Mouse (Mus musculus) c-Kit-positive CD71-positive TER-119-negative erythroid progenitor cells, embryonic 14.5 days (primary cell): ENCODE measurements at regions not wholly inside any gene's neighbourhood (a gene's known extent, or its start where the extent isn't known, plus 50 kb on each side); places are given as distances from the start of the nearest gene placed in this dataset.
"Not testable (repeated sequence)": the region's sequence is repeated elsewhere in the genome, so short reads cannot be mapped to it uniquely, and the experiment has no call there.

Source experiments
- DNase-seq: peaks from one replicate; pipeline ENCODE4 v3.0.0-alpha.2; 2013; ENCODE audit warnings: low read depth

DNA sequence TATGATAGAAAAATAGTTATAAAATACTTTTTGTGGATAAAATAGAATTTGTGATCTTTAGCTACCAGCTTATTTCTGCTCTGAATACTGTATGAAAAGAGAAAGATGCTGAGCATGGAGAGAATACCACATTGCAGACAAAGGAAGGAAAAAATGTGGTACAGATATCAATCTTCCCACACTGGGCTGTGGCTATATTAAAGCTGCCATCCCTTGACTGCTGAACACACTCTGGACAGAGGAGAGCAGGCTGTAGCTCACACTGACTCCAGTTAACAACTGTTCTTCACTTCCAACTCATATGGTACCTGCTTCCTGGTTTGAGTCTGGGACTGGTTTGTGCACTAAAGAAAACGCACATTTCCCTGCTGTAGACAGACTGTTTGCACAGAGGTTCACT, 76.7 kb upstream of the Try4 start:
- DNase-seq = no peak

- DNase-seq = no peak
Measured at GRCm38 (mm10) chr6:41218415-41218814, 83.7 kb upstream of the Try4 start.

GRCm38 (mm10) chr6:41215857-41216256, 86.2 kb upstream of the Try4 start:
- no peak for DNase-seq

- DNase-seq = no peak
Measured at GRCm38 (mm10) chr6:41205864-41206263, 96.2 kb upstream of the Try4 start.

DNA sequence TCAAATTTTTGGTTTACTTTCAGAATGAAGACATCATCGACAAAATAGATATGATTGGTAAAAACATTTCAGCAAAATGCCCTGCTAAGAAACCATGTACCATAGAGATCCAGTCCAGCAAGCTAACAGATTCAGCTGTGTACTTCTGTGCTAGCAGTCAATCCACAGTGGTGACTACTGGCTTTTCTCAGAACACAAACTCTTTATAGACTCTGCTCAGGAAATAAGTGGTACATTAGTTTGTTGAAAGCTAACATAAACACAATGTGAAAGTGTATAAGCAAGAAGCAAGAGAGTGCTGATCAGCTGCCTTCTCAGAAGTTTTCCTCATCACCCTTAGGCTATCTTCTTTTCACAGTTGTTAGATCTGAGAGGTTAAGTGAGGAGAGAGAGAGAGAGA, 99.2 kb upstream of the Try4 start:
- no peak for DNase-seq

- DNase-seq = no peak
Measured at GRCm38 (mm10) chr6:41202302-41202701, 99.8 kb upstream of the Try4 start.

DNA sequence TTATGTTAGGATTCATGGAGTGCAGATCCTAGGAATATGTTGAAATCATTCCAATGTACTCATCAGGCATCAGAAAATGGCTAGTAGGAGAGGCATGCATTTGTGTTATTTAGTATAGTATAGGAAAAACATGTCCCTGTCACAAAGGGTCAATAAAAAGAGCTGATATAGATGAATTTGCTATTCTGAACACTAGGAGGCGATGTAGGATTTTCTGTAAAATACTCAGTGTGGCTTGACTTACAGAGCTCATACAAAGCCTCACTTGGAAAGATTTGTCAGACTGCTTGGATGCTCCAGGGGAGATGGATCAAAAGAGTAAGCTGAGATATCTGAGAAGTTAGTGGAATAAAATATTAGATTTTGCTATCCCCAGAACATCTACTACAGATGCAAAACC, 107.6 kb upstream of the Try4 start:
- no peak for DNase-seq

GRCm38 (mm10) chr6:41191734-41192326, 110.2 kb upstream of the Try4 start:
- no peak for DNase-seq

GRCm38 (mm10) chr6:41188910-41189309, 113.2 kb upstream of the Try4 start:
- DNase-seq = no peak

DNA sequence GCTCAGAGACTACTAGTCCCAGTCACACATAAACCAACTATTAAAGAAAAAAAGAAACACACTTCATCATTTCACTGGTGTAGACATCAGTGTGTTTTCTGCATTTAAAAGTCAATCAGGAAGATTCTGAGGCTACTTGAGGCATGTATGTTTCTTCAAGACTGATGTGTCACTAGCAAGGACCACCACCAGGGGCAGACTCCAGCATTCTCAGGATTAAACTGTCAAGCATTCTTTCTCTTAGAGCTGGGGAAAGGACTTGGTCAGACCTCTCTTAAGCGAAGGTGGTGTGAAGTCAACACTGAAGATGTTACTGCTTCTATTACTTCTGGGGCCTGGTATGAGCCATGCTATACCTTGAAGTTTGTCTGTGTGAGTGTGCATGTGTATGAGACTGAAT, 114.1 kb upstream of the Try4 start:
- no peak for DNase-seq

DNA sequence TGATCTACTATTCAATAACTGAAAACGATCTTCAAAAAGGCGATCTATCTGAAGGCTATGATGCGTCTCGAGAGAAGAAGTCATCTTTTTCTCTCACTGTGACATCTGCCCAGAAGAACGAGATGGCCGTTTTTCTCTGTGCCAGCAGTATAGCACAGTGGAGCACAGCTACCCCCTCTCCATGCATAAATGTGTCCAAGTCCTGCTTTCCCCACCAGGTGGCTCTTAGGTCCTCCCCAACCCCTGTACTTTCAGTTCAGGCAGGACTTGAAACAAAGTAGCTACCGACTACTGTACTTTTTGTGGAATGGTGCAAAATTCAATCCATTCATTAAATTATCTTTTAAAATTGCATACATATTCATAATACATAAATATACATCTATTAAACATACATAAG, 123.2 kb upstream of the Try4 start:
- no peak for DNase-seq

DNA sequence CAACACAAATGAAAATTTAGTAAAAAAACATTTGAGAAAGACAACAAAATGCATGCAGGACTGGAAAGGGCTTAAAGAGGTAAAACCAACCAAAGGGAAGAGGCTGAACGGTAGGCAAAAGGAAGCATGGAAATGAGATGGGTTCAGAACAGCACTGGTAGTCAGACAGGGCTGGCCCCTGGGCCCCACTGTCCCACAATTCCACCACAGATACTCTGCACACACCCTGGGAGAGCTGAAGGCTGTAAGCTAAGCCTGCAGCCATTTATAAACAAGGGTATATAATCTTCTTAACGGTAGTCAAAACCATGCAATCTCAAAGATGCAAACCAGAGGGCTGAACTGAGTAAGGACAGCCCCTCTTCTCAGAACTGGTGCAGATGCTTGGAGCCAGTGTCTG, 124.0 kb upstream of the Try4 start:
- no peak for DNase-seq

GRCm38 (mm10) chr6:41177152-41177551, 124.9 kb upstream of the Try4 start:
- peak; percentile 54 for DNase-seq

- no peak for DNase-seq
Measured at GRCm38 (mm10) chr6:41176034-41176433, 126.0 kb upstream of the Try4 start.

- no peak for DNase-seq
Measured at GRCm38 (mm10) chr6:41163491-41163890, 128.2 kb upstream of the 2210010C04Rik start.

DNA sequence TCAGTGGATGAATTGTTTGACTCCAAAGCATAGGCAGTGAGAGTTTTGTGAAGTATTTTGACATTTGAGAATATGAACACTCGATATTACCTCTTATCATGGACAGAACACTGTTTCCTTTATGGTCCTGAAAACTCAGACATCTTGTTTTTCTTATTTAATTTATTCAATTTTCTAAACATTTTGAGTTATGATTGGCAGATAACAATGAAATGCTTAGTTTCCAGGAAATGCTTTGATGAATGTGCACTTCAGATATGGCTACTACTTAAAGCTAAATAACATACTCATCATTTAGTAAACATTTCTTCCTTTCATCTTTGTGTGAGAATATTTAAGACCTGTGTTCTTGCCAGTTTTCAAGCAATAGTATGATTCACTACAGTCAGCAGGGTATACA, 126.4 kb upstream of the 2210010C04Rik start:
- DNase-seq = no peak

GRCm38 (mm10) chr6:41152101-41152500, 116.8 kb upstream of the 2210010C04Rik start:
- DNase-seq = no peak

GRCm38 (mm10) chr6:41151542-41151941, 116.2 kb upstream of the 2210010C04Rik start:
- DNase-seq = no peak

GRCm38 (mm10) chr6:41140916-41141315, 105.6 kb upstream of the 2210010C04Rik start:
- no peak for DNase-seq

DNA sequence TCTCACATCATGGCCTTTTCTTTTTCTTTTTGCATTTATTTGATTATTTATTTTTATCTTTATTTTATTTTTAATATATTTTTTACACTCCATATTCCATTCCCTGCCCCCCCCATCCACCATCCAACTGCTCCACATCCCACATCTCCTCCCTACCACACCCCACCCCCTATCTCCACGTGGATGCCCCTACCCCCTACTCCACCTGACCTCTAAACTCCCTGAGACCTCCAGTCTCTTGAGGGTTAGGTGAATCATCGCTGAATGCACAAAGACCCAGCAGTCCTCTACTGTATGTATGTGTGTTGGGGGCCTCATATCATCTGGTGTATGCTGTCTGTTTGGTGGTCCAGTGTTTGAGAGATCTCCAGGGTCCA, 102.1 kb upstream of the 2210010C04Rik start:
- not testable (repeated sequence) for DNase-seq

GRCm38 (mm10) chr6:41136717-41137400, 101.5 kb upstream of the 2210010C04Rik start:
- DNase-seq = peak; percentile 70

- DNase-seq = no peak
Measured at GRCm38 (mm10) chr6:41135160-41135559, 99.9 kb upstream of the 2210010C04Rik start.

- DNase-seq = no peak
Measured at GRCm38 (mm10) chr6:41129906-41130305, 94.6 kb upstream of the 2210010C04Rik start.

- DNase-seq = no peak
Measured at GRCm38 (mm10) chr6:41127816-41128215, 92.5 kb upstream of the 2210010C04Rik start.
